Mouse (Mus musculus): Measurements from ENCODE around the gene Comtd1.

DNA sequence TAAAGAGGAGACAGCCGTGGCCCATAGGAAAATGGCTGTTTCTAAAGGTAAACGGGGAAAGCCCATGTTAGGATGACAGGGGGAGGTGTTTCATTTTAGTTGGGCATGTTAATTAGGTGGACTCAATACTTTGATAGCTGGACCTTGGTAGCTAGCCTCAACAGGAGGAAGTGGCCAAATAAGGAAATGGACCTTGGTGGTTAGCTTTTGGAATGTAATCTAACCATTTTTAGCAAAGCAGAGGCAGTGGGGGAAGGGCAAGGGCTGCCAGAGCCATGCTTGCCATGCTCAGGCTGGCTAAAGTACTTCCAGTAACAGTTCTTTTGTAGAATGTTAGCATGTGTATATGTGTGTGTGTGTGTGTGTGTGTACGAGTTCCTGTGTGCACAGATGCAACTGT is 34.9 kb downstream of the Comtd1 start:
- TF ChIP-seq POLR2A (IDR thresholded peaks at IDR 0.05; ENCODE audit: extremely low read depth, insufficient read depth, low read length), result no peak
- TF ChIP-seq CTCF (IDR thresholded peaks at IDR 0.05; ENCODE audit: extremely low read depth, insufficient read depth, low read length), result no peak
